Mouse (Mus musculus) cerebellum, postnatal 14 days (tissue): ENCODE results near the gene Csf3r.
A peak's percentile ranks its signal among the peaks of the same experiment; 100 is the strongest.
"Not testable (repeated sequence)": the region's sequence is repeated elsewhere in the genome, so short reads cannot be mapped to it uniquely, and the experiment has no call there.

ENCODE experiments used
- DNase-seq, 2 experiments: peaks; one replicate each; pipeline ENCODE4 v3.0.0; 2021; ENCODE audit warnings: mixed read lengths in 2 of 2

Csf3r gene

GRCm38 (mm10) chr4:126024303-126024900 lies at the start of gene Csf3r:
Csf3r (plus strand) TSS chr4:126024550.
- no peak for DNase-seq

- DNase-seq = no peak
These were observed 46.6 kb upstream of the Csf3r start for GRCm38 (mm10) chr4:125977768-125978167.

GRCm38 (mm10) chr4:125983279-125983678 lies 41.1 kb upstream of the Csf3r start:
- no peak for DNase-seq

- DNase-seq = not testable (repeated sequence)
These were observed 38.6 kb upstream of the Csf3r start for GRCm38 (mm10) chr4:125985703-125986102.

GRCm38 (mm10) chr4:125987071-125987470 lies 37.3 kb upstream of the Csf3r start:
- peak in 1 of 2 experiments; percentile 30 for DNase-seq

GRCm38 (mm10) chr4:125989061-125989460 lies 35.3 kb upstream of the Csf3r start:
- DNase-seq = no peak

GRCm38 (mm10) chr4:125990143-125990542 lies 34.2 kb upstream of the Csf3r start:
- DNase-seq = peak; percentile 87 to 92

GRCm38 (mm10) chr4:125992206-125992605 lies 32.1 kb upstream of the Csf3r start:
- DNase-seq = no peak

- DNase-seq = no peak
These were observed 31.4 kb upstream of the Csf3r start for GRCm38 (mm10) chr4:125992906-125993305.

- no peak for DNase-seq
These were observed 27.8 kb upstream of the Csf3r start for GRCm38 (mm10) chr4:125996576-125996975.

- no peak for DNase-seq
These were observed 26.5 kb upstream of the Csf3r start for GRCm38 (mm10) chr4:125997826-125998225.

GRCm38 (mm10) chr4:126001311-126002199 lies 22.8 kb upstream of the Csf3r start:
- DNase-seq = no peak

- no peak for DNase-seq
These were observed 6.5 kb upstream of the Csf3r start for GRCm38 (mm10) chr4:126017676-126018332.

- no peak for DNase-seq
These were observed 5.3 kb upstream of the Csf3r start for GRCm38 (mm10) chr4:126018966-126019538.

GRCm38 (mm10) chr4:126025801-126026200 lies 1.5 kb downstream of the Csf3r start:
- DNase-seq = peak; percentile 13 to 16

- no peak for DNase-seq
These were observed 3.6 kb downstream of the Csf3r start for GRCm38 (mm10) chr4:126027980-126028379.

- DNase-seq = no peak
These were observed 4.7 kb downstream of the Csf3r start for GRCm38 (mm10) chr4:126029042-126029441.

- no peak for DNase-seq
These were observed 6.4 kb downstream of the Csf3r start for GRCm38 (mm10) chr4:126030705-126031104.

GRCm38 (mm10) chr4:126035413-126035812 lies 11.1 kb downstream of the Csf3r start:
- DNase-seq = no peak

GRCm38 (mm10) chr4:126046851-126047585 lies 22.7 kb downstream of the Csf3r start, which contains the start of gene Mrps15:
Mrps15 (plus strand) TSS chr4:126046925.
- peak; percentile 87 to 88 for DNase-seq

- peak in 1 of 2 experiments; percentile 21 for DNase-seq
These were observed 27.3 kb downstream of the Csf3r start for GRCm38 (mm10) chr4:126051617-126052016.
